Mouse (Mus musculus) limb, embryonic 12.5 days (tissue): ENCODE measurements around the gene Mab21l2. TPM values are rescaled to one million over a fixed set of nuclear protein-coding genes. Genes with fewer than 3 reads are reported as not detected.

Source experiments
- ATAC-seq: fragments of 200-750 bp; cut with Nextera tagmentation; 2 replicates; pipeline ENCODE4 v1.8.0; 2017; ENCODE audit warnings: low read depth, moderate TSS enrichment; ENCODE audit not compliant: insufficient number of reproducible peaks, insufficient read depth, low FRiP score, low TSS enrichment
- H3K27ac ChIP-seq: fragments of 300-500 bp; sonication (generic); 2 replicates; pipeline ENCODE4 v1.5.1; 2016; ENCODE audit warnings: mild to moderate bottlenecking, moderate library complexity
- H3K27me3 ChIP-seq: fragments of 300-500 bp; sonication (generic); 2 replicates; pipeline ENCODE4 v1.6.1; 2016; ENCODE audit warnings: mild to moderate bottlenecking, moderate library complexity
- H3K36me3 ChIP-seq: fragments of 300-500 bp; sonication (generic); 2 replicates; pipeline ENCODE4 v1.6.1; 2016; ENCODE audit warnings: mild to moderate bottlenecking, moderate library complexity
- H3K4me1 ChIP-seq: fragments of 300-500 bp; sonication (generic); replicated peaks from 2 replicates; pipeline ENCODE4 v1.6.1; 2016
- H3K4me2 ChIP-seq: fragments of 300-500 bp; sonication (generic); 2 replicates; pipeline ENCODE4 v1.6.1; 2016; ENCODE audit warnings: mild to moderate bottlenecking, moderate library complexity
- H3K4me3 ChIP-seq: fragments of 300-500 bp; sonication (generic); replicated peaks from 2 replicates; pipeline ENCODE4 v1.5.1; 2016; ENCODE audit warnings: mild to moderate bottlenecking
- H3K9ac ChIP-seq: fragments of 300-500 bp; sonication (generic); replicated peaks from 2 replicates; pipeline ENCODE4 v1.6.1; 2016; ENCODE audit warnings: mild to moderate bottlenecking, moderate library complexity
- H3K9me3 ChIP-seq: fragments of 300-500 bp; sonication (generic); 2 replicates; pipeline ENCODE4 v1.6.1; 2016; ENCODE audit warnings: mild to moderate bottlenecking, moderate library complexity
- WGBS: fragments of 180-500 bp; shearing (Covaris S2); methylation state at CpG from one replicate; pipeline ENCODE4 v1.1.7; 2016; 5-methylcytosine and 5-hydroxymethylcytosine counted together
- polyA plus RNA-seq: library from polyadenylated mRNA; unstranded; fragments of >200 nt; fragmentation: Nextera tagmentation; extraction: Ambion mirVana; gene quantifications from 2 replicates; pipeline ENCODE4 v1.2.1, GENCODE M21; 2016

Mab21l2 gene
- polyA plus RNA-seq, 1 experiment from 2014 or later, result 142 TPM

- peak overlapping the region; percentile 41 for H3K4me3 ChIP-seq
- WGBS, result 2% methylated on average over 8 of the region's 8 CpGs
- no peaks in the 10 kb centered on the region for H3K9me3 ChIP-seq
- no peak for ATAC-seq
- H3K27ac ChIP-seq, result peak overlapping the region; percentile 97
- H3K36me3 ChIP-seq, result no peaks in the 10 kb centered on the region
- peak overlapping the region; percentile 71; the same call in 1 of the 2 replicates for H3K9ac ChIP-seq
- peaks cover 30% of the 10 kb centered on the region for H3K4me1 ChIP-seq
- H3K27me3 ChIP-seq, result peaks cover 6% of the 10 kb centered on the region; the same call in 1 of the 2 replicates
- H3K4me2 ChIP-seq, result peak overlapping the region; percentile 76
Observed at GRCm38 (mm10) chr3:86551011-86551728, 2.7 kb upstream of the Mab21l2 start.

GRCm38 (mm10) chr3:86550301-86551010 is 2.0 kb upstream of the Mab21l2 start:
- Histone ChIP-seq H3K4me2 (peak overlapping the region; percentile 76), H3K4me3 (peak overlapping the region; percentile 41), H3K36me3 (no peaks in the 10 kb centered on the region), H3K27me3 (peaks cover 6% of the 10 kb centered on the region; the same call in 1 of the 2 replicates), H3K9me3 (no peaks in the 10 kb centered on the region), H3K9ac (peak overlapping the region; percentile 71), H3K27ac (peak overlapping the region; percentile 97), H3K4me1 (peaks cover 30% of the 10 kb centered on the region)
- WGBS, result under 1% methylated on average over 22 of the region's 22 CpGs
- peak; percentile 73 for ATAC-seq

DNA sequence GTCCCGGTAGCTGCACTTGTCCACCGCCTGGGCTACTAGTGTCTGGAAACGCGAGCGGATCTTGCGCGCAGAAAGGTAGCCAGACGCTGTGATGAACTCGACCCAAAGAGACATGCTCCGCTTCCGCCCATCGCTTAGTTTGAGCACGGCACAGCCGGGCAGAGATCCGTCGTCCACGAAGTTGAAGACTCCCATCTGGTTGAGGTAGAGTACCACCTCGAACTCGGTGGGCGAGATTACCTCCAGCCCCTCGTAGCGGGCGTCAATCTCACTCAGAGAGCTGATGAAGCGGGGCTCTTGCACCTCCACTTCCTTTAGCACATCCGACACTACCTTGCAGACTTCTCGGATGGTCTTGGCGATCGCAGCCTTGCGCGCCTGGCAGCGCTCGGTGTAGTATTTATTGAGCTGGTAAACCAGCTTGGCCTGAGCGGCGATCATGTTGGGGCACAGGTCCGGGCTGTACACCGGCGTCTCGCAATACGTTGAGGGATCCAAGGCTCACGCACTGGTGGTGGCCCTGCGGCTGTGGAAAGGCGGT is 1.1 kb downstream of the Mab21l2 start:
- peak overlapping the region; percentile 100 for H3K9ac ChIP-seq
- peaks cover 27% of the 10 kb centered on the region for H3K4me1 ChIP-seq
- peak overlapping the region; percentile 81 for H3K4me3 ChIP-seq
- H3K27me3 ChIP-seq, result peaks cover 6% of the 10 kb centered on the region; the same call in 1 of the 2 replicates
- no peaks in the 10 kb centered on the region for H3K9me3 ChIP-seq
- H3K4me2 ChIP-seq, result peak overlapping the region; percentile 61
- H3K36me3 ChIP-seq, result no peaks in the 10 kb centered on the region
- no peak for ATAC-seq
- under 1% methylated on average over 42 of the region's 42 CpGs for WGBS
- peak overlapping the region; percentile 100 for H3K27ac ChIP-seq

DNA sequence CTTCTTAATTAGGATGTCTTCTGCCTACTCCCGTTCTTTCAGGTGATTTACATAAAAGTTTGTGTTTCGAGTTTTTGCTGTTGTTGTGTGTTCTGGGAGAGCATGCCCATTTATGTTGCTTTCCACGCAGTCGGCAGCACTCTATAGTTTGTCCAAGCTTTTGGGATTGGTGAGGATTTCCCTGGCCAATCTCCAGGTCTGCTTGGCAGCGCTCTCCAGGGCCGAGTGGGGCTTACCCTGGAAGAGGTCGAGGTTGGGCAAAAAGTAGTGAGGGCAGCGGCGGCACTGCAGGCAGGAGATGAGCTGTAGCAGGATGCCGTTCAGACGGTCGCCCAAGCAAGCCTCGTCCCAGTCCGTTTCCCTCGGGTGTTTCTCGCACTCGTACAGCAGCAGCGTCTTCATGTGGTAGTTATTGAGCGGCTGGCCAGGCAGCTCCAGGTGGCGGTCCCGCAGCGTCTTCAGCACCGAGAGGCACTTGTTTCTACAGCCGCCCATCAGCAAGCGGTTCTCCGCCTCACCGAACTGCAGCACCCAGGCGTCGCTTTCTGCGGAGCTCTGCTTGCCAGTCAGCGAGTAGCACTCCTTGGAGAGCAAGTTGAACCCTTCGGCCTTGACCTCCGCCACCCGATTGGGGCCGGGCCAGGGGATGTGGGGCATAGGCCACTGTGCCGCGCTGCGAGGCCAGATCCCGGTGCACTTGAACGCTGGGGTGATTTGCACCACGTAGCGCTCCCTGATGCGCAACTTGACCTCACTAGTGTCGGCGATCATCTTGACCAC is 1.8 kb downstream of the Mab21l2 start:
- Histone ChIP-seq H3K9ac (peak overlapping the region; percentile 100), H3K4me2 (peak overlapping the region; percentile 61), H3K9me3 (no peaks in the 10 kb centered on the region), H3K4me1 (peaks cover 27% of the 10 kb centered on the region), H3K27ac (peak overlapping the region; percentile 100), H3K36me3 (no peaks in the 10 kb centered on the region), H3K27me3 (peaks cover 6% of the 10 kb centered on the region; the same call in 1 of the 2 replicates), H3K4me3 (peak overlapping the region; percentile 81)
- under 1% methylated on average over 45 of the region's 45 CpGs for WGBS
- ATAC-seq, result no peak

GRCm38 (mm10) chr3:86545945-86546344 is 2.5 kb downstream of the Mab21l2 start:
- Histone ChIP-seq H3K9me3 (no peaks in the 10 kb centered on the region), H3K4me1 (peaks cover 25% of the 10 kb centered on the region), H3K36me3 (no peaks in the 10 kb centered on the region), H3K27me3 (peaks cover 6% of the 10 kb centered on the region; the same call in 1 of the 2 replicates), H3K4me2 (peak overlapping the region; percentile 61), H3K4me3 (peak overlapping the region; percentile 81), H3K9ac (peak overlapping the region; percentile 100), H3K27ac (peak overlapping the region; percentile 100)
- WGBS, result 8% methylated on average over 5 of the region's 5 CpGs
- ATAC-seq, result no peak

DNA sequence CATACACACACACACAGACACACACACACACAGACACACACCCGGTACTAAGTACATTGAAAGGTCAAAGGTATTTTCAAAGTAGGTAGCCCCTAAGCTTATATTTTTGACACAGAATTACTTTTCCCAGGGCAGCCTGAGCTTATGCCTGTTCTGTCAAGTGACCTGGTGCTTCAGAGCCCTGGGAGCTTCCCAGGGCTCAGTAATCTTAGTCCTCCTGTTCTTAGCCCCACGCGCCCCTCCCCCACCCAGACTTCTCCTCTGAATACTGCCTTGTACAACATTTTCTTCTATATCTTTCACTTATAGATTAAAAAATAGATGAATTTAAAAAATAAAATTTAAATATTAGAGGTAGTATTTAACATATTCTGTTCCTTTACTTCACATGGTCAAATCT is 3.6 kb downstream of the Mab21l2 start:
- H3K36me3 ChIP-seq, result no peaks in the 10 kb centered on the region
- H3K4me1 ChIP-seq, result peaks cover 20% of the 10 kb centered on the region
- H3K27ac ChIP-seq, result peak overlapping the region; percentile 92
- H3K9me3 ChIP-seq, result no peaks in the 10 kb centered on the region
- H3K4me2 ChIP-seq, result peak overlapping the region; percentile 50
- peak overlapping the region; percentile 51 for H3K4me3 ChIP-seq
- WGBS, result 12% methylated on average over 3 of the region's 3 CpGs
- 0 out of 2 replicates have a peak, but pooled peaks cover 6% of the 10 kb centered on the region for H3K27me3 ChIP-seq
- ATAC-seq, result no peak
- H3K9ac ChIP-seq, result peak overlapping the region; percentile 78

DNA sequence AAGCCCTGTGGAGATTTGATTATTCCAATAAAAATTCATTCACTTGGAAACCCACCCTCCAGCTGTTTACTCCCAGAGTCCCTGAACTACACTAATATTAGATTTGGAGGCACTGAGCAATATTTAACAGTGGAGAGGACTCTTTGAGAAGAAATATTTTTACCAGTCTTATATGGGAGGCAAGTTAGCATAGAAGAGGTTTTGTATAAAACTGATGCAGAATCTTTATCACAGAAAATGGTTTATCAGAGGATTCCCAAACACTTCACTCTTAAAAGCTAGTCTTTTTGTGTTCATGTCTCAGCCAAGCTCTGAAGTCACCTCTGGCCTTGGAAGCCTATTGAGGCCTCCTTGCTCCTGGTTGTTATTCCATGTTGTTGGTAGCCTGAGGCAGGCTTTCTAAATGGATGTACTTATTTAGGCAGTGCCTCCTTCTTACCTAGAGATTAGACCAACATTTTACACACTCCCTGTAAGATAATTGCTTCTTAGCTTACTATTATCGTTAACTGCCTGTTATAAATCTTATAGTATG is 6.5 kb downstream of the Mab21l2 start:
- Histone ChIP-seq H3K4me1 (peaks cover 36% of the 10 kb centered on the region), H3K27ac (peak overlapping the region; percentile 72; the same call in 1 of the 2 replicates)

DNA sequence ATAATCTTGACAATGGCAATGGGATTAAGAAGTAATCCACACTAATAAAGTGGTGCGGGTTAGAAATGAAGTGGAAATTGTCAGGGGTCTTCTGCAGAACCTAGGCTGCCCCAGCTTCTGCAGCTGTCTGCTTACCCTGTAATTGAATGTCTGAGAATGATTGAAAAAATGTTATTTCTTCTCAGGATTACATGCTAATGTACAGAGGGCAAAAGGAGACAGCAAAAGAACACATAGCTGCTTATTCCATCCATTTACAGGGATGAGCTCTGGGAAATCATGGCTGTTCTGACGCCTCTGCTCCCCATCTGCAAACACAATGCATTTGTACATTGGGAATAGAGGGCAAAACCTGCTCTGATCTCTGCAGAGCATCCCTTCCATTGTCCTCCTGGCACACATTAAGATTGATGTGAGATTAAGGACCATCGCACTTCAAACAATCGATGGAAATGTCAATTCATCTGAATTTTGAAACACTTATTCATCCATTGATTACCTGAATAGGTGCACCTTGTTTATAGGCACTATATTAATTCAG is 7.3 kb downstream of the Mab21l2 start:
- WGBS, result 59% methylated on average over 4 of the region's 4 CpGs
- H3K27ac ChIP-seq, result peak overlapping the region; percentile 59
- ATAC-seq, result no peak

More for the DNA sequence above, 6.5 kb downstream of the Mab21l2 start:
- 35% methylated on average over 1 of the region's 1 CpGs for WGBS
- peak overlapping the region; percentile 57 for H3K4me2 ChIP-seq
- peak overlapping the region; percentile 26 for H3K4me3 ChIP-seq
- H3K9ac ChIP-seq, result peak overlapping the region; percentile 23; the same call in 1 of the 2 replicates
- no peak for ATAC-seq
- no peaks in the 10 kb centered on the region for H3K9me3 ChIP-seq
- H3K36me3 ChIP-seq, result no peaks in the 10 kb centered on the region
- H3K27me3 ChIP-seq, result no peaks in the 10 kb centered on the region; the same call in 1 of the 2 replicates

DNA sequence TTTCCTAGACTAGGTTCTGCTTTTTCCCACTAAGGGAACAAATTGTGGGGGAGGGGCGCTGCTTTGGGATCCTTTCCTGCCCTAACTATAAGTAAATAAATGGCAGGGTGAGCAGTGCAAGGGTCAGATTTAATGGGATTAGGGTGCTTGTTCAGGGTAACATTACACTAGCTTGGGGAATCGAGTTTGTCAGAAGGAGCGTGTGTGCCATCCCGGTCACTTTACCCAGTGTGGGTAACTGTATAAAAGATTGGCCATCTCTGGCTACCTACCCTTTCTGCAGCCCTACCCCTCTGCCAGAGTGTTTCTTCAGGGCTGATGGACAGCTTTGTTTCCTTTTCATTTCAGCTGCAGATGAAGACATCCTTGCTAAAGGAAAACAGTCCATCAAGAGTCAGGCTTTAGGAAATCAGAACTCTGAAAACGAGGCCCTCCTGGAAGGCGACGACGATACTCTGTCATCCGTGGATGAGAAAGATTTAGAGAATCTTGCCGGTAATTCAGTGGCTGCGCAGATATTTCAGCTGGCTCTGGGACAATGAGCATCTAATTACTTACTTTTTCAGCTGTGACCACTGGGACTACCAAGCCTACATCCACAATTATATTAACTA is 8.8 kb downstream of the Mab21l2 start:
- Histone ChIP-seq H3K9me3 (no peaks in the 10 kb centered on the region), H3K4me2 (peak overlapping the region; percentile 49), H3K36me3 (no peaks in the 10 kb centered on the region), H3K4me3 (peak overlapping the region; percentile 17), H3K27ac (peak overlapping the region; percentile 80), H3K9ac (peak overlapping the region; percentile 27; the same call in 1 of the 2 replicates), H3K27me3 (no peaks in the 10 kb centered on the region; the same call in 1 of the 2 replicates), H3K4me1 (peaks cover 36% of the 10 kb centered on the region)
- WGBS, result 34% methylated on average over 11 of the region's 11 CpGs
- 0 out of 2 replicates have a peak, but pooled peaks have one; percentile 45 for ATAC-seq

More for the DNA sequence above, 7.3 kb downstream of the Mab21l2 start:
- no peaks in the 10 kb centered on the region; the same call in 1 of the 2 replicates for H3K27me3 ChIP-seq
- H3K4me1 ChIP-seq, result peaks cover 36% of the 10 kb centered on the region
- H3K9me3 ChIP-seq, result no peaks in the 10 kb centered on the region
- peak overlapping the region; percentile 31; the same call in 1 of the 2 replicates for H3K9ac ChIP-seq
- peak overlapping the region; percentile 15 for H3K4me3 ChIP-seq
- H3K4me2 ChIP-seq, result peak overlapping the region; percentile 51
- H3K36me3 ChIP-seq, result no peaks in the 10 kb centered on the region
